Mouse (Mus musculus) lung, postnatal 14 days (tissue): ENCODE measurements around the gene Ppm1b.

Experiments used
- DNase-seq: peaks from one replicate; pipeline ENCODE4 v3.0.0; 2021

Gene Ppm1b

GRCm38 (mm10) chr17:84958411-84958911 is 1.9 kb downstream of the Ppm1b start:
- no peak for DNase-seq

GRCm38 (mm10) chr17:84958986-84959664 is 2.6 kb downstream of the Ppm1b start:
- DNase-seq: no peak

DNA sequence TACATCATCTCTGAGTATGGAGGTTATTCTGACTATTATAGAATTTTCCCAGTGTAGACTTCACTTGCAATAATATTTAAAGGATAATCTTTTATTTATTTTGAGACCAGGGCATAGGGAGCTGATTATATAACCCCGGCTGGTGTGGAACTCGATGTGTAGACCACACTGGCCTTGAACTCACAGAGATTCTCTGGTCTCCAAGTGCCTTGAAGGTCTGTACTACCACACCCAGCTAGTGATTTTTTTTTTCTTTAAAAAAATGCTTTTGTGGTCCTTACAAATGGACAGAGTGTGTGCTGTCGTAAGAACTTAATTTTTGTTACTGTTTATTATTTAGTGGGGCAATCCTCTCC is 3.1 kb downstream of the Ppm1b start:
- no peak for DNase-seq

GRCm38 (mm10) chr17:84960136-84960535 is 3.6 kb downstream of the Ppm1b start:
- peak; percentile 29 for DNase-seq

GRCm38 (mm10) chr17:84962046-84962445 is 5.5 kb downstream of the Ppm1b start:
- DNase-seq: peak; percentile 21

DNA sequence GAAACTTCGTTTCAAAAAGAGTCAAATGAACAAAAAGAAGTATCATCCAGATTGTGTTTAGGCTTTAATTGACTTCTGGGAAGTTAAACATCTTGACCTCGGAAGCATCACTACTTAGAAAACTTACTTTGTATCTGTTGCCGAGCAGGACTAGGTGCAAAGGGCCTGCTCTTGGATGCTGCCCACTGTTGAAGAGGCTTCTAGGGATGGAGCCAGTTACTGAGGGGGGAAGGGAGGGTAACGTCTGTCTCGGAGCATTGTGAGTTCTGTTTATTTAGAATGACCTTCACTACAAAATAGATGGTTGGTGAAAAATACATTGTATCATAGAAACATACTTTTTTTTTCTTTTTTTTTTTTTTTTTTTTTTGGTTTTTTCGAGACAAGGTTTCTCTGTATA is 7.1 kb downstream of the Ppm1b start:
- no peak for DNase-seq

DNA sequence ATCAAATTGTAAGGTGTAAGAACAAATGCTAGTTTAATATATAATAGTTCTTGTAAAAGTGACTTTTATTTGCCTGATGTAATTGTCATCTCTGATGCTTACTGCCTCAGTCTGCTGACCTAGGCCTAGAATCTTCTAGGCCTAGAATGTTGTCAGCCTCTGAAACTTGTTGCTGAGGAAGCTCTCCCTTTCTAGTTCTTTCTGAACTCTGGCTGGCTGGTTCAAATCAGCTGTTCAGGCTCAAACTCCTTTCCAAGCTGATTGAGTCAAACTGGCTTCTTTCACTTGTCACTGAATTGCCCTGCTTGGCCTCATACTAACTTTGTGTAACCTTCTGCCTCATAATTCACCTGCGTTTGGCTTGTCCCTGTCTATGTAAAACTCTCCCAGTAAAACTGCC is 9.7 kb downstream of the Ppm1b start:
- no peak for DNase-seq

DNA sequence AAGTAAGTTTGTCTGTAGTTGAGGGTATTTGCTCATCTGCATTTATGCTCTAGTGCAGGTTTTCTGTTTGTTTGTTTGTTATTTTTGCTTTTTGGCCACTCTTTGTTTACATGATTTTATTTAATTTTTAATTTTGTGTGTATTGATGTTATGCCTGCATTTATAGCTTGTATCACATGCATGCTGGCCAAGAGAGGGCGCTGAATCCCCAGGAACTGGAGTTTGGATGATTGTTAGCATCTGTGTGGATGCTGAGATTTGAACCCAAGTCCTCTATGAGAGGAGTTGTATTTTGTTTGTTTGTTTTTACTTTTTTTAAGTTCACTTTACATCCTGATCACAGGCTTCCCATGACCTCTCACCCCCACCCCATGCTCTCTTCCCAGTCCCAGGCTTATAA is 10.5 kb downstream of the Ppm1b start:
- DNase-seq: no peak

GRCm38 (mm10) chr17:84969916-84970315 is 13.4 kb downstream of the Ppm1b start:
- DNase-seq: no peak

DNA sequence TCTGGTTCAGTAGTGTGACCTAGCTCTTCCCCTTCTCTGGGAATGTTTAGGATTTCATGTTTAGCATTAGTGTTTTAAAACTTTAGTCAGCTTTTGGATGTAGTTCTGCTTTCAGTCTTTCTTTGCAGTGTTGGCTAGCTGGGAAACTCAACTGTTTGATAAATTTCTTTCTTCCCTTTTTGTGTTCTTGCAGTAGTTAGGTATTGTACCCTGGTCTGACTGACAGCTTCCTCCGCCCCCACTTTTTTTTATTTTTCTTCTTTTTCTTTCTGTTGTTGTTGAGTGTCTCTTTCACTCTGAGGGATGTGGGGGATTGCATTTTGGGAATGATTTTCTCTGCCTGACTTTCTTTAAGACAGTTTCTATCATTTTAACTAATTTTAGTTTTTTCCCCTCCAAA is 25.2 kb downstream of the Ppm1b start:
- no peak for DNase-seq

- no peak for DNase-seq
Measured at GRCm38 (mm10) chr17:84982735-84983134, 26.2 kb downstream of the Ppm1b start.

DNA sequence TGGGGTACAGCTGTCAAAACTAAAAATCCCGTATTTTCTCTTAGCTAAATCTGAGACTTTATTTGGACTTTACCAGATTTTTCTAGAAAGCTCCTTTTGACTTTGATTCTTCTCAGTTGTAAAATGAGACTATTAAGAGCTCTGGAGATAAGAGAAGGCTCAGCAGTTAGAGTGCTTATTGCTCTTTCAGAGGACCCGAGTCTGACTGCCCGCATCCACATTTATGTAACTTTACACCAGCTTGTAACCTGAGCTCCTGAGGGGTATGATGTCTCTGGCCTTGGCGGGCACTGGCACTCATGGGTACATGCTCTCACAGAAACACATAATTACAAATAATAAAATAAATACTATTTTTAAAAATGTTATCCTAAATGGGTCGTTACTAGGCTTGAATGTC is 29.8 kb downstream of the Ppm1b start:
- no peak for DNase-seq

DNA sequence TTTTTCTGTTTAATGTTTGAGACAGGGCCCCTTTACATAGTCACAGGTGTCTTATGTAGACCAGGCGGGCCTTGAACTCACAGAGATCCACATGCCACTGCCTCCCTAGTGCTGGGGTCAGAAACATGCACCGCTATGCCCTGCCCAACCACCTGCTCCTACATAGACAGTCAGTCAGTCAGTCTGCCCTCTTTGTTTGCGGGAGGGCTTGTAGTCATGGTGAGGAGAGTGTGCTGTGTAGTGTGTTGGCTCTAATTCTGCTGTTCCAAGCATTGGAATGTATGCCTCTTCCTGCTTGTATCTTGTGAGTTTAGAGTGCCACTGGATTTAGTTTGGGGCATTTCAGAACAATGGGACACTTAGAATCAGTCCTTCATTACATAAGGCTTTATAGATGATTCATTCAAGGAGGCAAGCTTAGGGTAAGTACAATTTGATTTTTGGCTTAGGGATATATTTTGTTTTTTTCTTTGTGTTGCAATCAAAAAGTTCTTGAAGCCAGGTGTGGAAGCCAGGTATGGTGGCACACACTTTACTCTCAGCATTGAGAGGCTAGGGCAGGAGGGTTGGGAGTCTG is 31.4 kb downstream of the Ppm1b start:
- DNase-seq: no peak

DNA sequence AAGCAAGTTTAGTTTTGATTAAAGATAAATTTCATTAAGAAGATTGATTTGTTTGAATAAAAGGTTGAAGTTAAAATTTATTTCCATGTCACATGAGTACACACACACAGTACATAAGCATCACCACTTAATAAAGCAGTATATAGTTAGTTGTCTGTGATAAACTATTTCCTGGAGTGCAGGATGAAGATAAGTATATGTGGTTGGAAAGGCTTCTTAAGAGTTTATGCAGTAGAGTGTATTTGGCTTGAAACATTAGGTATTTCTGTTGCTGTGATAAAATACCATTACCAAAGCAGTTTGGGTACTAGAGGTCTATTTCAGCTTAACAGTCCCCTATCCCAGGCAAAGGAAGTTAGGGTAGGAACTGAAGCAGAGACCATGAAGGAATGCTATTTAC is 32.0 kb downstream of the Ppm1b start:
- DNase-seq: no peak

DNA sequence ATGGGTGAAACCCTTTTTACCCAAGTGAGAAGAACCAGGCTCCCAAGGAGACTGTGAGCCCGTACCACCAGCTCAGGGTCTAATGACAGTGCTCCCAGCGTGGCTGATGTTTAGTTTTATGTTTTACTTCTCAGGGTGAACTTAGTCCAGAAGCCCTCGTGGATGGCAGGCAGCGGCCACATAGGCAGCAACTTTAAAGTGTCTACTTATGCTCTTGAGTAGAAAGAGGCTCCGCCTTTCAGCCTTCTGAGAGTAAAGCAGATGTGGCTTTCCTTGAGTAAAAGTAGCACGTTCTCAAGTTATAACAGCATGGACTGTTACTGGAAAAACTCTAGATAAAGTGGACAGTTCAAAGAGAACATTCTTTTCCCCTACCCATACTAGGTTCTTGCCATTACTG is 39.3 kb downstream of the Ppm1b start:
- DNase-seq: no peak

DNA sequence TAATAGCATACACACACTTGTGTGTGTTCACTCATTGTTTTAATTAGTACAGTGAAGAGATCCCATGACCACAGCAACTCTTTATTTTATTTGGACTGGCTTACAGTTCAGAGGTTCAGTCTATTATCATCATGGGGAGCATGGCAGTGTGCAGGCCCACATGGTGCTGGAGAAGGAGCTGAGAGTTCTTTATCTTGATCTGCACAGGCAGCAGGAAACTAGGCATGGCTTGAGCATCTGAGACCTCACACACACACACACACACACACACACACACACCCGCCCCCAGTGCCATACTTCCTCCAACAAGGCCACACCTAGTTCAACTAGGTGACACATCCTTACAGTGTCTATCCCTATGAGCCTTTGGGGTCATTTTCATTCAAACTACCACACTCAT is 41.1 kb downstream of the Ppm1b start:
- DNase-seq: no peak

DNA sequence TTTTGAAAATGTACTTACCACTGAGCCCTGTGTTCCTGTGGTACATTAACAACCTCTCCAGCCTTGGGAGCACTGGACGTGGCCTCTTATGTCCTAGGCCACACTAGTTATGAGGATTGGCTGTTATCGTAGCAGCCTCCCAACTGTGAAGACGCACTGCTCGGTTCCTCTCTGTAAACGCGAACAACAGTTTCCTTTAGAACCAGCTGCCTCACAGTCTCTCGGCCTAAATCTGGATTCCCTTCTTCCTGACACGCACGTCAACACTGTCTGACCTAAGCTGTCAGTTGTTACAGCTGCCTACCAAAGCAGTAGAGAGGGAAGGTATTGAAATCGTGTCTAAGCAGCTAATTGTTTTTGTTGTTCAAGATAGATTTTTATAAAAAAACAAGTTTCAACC is 43.1 kb downstream of the Ppm1b start:
- DNase-seq: no peak

DNA sequence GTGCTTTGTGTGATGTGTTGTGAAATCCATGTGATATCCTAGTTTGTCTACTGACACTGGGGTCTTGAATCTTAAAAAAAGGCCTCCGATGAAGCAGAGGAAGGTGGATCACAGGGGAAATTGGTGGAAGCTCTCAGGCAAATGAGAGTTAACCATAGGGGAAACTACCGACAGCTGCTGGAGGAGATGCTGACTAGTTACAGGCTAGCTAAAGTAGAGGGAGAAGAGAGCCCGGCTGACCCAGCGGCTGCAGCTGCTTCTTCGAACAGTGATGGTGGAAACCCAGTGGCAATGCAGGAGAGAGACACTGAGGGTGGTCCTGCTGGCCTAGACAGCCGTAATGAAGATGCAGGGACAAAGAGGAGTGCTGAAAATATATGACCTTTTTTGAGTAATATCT is 56.9 kb downstream of the Ppm1b start:
- no peak for DNase-seq

DNA sequence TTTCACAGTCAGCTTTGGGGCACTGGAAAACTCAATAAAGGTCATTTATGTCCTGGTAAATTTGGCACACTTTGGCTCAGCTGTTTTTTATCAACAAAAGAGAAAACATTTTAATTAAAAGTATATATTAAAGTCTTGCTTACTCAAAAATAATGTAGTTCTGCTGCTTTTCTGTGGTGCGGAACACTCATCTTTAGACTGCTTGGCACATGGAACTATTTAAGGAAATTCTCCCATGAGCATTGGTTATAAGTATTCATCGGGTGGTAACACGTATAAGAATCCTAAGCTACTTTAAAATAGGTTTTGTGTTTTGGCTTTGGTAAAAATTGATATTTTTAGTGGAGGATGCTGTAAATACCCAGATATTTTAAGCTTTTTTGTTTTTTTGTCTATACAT is 58.1 kb downstream of the Ppm1b start:
- no peak for DNase-seq

DNA sequence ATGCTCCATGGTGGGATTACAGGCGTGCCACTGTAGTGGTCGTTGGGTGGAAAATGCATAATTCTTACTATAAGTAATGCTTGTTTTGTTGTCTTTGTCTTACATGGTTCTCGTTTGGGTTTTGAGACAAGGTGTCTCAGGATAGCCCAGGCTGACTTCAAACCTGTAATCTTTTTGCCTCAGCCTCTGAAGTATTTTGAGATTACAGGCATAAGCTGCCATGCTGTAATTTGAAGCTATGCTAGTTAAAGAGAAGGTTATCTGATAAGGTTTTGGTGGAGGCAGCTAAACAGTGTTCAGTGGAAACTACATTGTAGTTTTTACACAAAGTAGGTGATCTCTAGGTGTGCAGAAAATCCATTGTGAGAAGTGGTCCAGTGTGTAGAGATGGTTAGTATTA is 61.8 kb downstream of the Ppm1b start:
- DNase-seq: no peak

DNA sequence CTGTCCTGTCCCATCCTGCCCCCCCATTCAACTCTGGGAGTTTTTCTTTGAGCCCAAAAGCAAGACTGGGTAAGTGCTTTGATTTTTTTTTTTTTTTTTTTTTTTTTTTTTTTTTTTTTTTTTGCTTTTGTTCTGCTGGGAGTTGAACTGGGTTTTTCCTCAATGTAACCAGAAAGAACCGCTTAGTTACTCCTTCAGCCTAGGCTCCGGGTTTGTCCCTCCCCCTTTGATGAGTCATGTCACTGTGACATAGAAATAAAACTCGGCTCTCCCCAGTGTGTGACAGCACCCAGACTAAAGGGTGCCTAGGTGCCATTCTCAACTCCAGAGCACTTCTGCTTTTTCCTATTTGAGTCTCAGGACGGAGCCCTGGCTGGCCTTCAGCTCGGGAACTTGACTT is 62.3 kb downstream of the Ppm1b start:
- DNase-seq: no peak

DNA sequence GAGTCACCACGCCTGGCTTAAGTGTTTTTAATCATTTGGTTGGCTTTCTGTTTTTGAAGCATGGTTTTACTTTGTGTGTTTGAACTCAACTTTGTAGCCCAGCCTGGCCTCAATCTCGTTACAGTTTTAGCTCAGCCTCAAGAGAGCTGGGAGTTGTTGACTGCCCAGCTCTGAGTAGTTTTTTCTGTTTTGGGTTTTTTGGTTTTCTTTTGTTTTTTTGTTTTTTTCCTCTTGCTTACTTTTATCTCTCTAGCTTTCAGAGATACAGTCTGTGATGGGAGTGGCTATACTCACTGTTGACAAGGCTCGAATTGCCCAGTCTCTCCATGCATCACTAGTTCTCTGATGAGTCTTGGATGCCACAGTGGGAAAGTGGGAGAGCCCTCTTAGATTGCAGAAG is 63.8 kb downstream of the Ppm1b start:
- DNase-seq: no peak

DNA sequence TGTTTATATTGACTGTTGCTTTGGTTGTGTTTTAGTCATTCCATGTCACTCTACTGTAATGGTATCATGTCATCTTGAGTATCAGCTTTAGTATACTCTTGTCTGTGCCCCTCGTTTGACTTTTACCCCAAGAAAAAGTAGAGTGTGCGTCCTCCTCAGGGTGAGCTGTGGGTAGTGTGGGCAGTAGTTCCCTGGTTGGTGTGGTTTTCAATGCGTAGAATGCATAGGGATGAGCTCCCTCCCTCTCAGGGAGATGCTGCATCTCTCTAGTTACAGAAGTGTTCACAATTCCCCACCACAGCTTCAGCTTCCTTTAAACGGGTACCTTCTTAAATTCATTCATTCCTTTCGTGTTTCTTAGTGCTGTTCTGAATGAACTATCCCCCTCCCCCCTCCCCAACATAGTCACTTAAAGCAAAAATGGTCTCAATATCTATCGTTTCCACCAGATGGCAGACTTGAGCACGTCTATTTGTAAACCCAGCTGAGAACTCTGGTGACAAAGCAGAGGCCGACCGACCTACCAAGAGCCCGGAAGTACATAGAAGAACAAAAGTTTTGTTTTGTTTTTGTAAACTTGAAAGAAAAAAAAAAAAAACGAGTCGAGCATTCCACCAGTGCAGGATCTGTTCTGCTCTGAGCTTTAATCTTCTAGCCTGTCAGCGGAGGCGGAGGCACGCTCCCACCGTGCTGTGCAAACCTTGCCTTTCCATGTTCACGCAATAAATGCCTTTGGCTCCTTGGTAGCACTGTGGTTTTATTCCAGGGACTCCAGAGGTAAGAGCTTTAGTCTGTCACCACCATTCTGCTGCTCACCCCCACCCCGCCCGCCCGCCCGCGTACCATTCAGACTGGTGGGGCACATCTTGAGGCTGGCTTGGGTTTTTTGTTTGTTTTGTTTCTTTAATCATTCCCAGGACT is 67.0 kb downstream of the Ppm1b start:
- peak; percentile 66 for DNase-seq

- DNase-seq: no peak
Measured at GRCm38 (mm10) chr17:85024237-85024636, 67.7 kb downstream of the Ppm1b start.
